Mouse (Mus musculus) cerebellum, adult 9-11 months (tissue): ENCODE measurements around the gene Hdac4.

Experiments used
- DNase-seq: peaks from one replicate; pipeline ENCODE4 v3.0.0; 2022

The Hdac4 gene

DNA sequence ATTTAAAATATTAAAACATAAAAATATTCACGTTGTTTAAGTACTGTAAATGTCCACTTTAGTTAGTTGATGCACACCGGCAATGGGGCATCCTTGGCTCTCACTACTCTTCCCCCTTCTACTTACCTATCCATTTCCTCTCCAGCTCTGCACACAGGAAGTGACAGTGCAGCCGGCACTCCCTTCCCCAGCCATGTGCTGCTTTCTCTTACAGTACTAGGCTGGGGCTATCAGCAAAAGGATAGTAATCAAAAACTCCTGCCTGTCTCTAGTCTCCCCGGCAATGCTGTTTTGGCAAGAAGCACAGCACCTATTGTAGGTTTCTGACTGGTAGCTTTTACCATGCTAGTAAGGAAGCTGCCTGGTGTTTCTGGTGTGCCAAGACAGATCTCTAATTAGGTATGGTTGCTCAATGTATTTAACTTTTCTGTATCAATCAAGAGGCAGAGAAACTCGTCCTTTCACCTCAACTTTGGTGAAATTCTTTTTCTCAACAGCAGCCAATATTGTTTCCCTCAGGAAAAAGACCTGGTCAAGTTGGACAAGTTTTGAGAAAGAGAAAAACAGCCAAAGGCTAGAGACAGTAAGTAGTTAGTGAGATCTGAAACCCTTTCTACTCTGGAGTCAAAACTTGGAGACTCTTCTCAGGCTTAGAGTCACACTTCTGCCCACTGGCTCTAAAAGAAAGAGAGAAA lies 136.6 kb downstream of the Hdac4 start:
- no peak for DNase-seq

DNA sequence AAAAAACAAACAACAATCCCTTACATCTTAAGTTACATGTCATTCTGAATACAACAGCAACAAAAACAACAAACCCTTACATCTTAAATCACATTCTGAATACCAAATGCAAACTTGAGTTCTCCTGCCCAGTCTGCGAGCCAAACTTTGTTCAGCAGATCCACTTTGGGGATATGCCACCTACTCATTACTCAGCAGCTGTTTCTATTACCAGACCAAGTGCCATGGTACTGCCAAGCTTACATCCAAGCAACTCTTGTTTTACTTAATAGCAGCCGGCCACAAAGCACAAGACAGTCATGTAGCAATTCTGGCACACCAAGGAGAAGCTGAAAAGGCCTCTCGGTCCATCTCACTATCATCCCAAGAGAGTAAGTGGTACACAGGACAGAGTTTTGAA lies 138.4 kb downstream of the Hdac4 start:
- no peak for DNase-seq

DNA sequence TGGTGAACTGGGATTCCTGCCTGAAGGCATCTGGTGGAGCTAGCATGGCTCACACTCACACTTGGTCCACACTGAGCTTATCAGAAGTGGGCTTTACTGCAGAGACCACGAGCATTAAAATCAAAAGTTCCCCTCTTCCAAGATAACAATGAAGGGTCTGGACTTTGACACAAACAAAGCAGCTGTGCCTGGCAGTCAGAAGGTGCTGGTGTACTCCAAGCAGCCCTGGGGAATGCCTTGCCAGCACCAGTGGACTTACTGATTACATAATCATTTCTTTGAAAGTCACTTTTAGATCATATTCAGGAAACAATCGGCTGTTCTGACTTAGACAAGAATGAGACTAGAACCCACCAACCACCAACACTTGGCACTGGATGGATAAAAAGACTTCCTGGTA lies 140.3 kb downstream of the Hdac4 start:
- DNase-seq, result no peak

DNA sequence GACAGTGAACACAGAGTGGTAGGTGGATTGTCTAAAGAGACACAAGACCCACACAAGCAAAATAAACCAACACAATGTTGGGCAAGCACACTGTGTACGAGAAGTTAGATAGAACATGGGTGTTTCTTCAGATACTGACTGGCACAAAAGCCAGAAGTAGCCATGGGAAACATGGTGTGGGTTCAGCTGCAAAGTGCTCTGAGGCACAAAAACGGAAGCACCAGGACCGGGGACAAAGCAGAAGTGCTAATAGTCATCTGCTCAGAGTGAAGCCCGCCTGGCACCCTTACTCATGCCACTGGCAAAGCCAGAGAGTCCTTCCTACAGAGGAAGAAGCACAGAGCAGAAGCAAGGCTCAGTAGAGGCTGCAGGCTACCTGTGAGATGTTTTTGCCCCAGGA lies 143.3 kb downstream of the Hdac4 start:
- DNase-seq, result no peak

DNA sequence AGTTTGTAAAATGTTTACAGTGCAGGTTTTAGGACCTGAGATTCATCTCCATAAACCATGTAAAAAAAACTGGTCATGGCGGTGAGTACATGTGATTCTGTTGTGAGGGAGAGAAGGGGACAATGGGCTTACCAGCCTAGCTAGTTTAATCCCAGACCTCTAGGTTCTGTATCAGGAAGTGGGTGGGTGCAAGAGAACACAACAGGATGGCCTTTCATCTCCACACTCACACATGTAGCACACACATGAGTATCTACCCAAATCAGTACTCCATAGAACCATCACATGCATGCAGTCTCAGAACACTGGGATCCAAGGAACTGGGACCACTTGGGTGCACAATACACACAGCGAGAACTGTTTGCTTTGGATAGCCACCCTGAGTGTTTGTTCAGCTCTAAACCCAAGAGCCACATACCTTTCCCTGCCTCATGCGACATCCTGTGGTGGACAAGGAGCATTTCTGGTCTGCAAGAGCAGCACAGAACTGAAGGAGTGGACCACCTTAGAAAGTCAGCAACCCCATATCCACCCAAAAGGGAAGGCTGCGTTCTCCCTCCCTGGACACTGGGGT lies 143.9 kb downstream of the Hdac4 start:
- DNase-seq, result no peak

DNA sequence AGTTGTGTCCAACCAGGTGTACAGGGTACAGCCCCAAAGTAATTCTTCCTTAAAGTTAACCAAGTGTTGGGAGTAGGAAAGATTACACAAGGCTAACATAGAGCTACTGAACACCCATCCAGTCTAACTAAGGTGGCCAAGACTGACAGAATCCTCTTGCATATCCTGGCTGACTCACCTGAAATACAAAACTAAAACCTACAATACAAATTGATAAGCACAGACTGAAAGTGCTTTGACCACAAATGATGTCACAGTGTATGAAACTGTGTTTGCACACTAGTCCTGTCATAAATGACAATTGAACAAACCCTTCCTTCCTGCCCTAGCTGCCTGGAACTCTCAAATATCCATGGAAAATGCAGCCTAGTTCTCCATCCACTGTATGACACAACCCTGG lies 144.5 kb downstream of the Hdac4 start:
- no peak for DNase-seq

DNA sequence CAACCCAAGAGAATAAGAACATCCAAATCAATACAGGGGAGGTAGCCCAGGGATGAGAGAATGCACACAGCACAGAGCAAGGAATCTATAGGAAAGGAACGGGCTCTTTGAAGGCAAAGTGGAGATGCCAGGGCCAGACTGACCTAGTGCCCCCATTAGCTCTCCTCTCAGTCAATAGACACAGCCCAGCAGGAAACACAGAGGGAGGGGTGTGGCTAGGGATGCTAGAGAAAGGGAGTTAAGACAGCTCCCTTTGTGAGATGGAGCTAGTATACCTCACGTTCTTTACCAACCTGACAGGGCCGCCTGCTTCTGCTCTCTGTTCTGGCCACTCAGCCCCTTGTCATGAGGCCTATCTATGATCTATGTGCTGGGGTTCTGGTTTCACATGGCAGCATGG lies 144.9 kb downstream of the Hdac4 start:
- DNase-seq, result no peak

DNA sequence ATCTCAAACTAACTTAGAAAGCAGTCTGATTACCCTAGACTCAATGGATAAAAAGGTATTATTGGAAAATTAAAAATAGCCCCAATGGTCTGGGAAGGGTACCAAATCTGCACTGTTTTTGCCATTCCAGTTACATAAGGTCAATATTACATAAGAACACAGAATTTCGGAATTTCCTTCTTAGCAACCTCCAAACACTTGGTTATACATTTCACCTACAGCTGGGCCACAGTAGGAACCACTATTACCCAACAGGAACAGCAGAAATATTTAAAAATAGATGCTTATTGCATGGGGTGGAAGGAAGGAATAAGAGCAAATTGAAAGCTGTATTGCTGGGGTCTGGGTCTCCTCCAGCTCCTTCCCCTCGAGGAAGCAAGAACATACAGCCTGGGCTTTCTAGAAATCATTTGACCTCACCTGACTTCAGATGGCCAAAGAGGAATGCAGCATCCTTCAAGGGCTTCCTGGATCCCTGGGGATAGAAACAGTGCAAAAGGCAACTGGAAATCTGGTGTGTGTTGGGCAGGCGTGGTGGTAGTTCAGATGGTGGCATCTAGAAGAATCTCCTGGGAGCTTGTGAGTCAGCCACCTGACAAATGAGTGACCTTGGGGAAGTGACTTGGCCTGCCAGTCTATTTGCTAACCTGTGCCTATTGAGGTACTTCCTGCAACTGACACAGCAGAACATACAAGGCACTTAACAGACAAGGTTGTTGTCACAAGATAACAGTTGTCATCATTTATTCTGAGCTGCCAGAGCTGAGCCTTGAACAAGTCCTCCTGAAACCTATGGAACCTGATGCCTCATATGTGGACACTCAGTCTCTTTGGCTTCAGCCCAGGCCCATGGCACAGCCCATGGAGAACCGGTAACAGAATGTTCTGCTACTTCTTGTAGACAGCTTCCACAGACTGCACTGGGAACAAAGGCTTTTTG lies 146.8 kb downstream of the Hdac4 start:
- no peak for DNase-seq

DNA sequence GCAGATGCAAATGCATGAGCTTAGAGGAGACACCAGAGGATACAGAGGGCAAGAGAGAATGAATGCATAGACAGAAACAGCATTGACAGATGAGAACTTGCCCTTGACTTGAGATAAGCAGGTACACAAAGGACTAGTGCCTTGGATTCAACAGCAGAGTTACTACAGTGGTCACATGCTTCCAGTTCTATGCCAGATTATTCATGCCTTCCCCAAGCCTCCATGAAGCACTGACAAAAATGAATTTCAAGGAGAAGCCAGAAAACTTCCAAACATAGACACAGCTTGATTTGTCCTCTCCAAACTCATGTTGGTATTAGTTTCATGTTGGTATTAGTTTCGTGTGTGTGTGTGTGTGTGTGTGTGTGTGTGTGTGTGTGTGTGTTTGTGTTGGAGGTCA lies 149.8 kb downstream of the Hdac4 start:
- no peak for DNase-seq

DNA sequence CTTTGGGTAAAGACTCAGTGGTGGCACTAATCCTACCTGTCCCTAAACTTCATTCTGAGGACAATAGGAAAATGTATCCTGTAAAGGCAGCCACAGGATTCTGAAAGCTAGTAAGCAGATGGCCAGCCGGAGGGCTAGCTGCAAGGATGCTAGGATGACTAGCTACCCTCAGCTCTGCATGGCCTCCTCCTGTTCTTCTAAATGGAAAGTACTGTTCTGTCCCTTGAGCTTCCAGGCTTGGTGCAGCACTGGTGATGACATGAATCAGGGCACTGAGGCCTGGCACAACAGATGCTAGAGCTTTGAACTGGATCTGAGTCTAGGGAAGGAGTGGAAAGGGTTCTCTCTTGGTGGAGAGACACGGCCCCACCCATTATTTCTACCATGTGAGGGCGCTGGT lies 150.6 kb downstream of the Hdac4 start:
- DNase-seq, result peak; percentile 44

DNA sequence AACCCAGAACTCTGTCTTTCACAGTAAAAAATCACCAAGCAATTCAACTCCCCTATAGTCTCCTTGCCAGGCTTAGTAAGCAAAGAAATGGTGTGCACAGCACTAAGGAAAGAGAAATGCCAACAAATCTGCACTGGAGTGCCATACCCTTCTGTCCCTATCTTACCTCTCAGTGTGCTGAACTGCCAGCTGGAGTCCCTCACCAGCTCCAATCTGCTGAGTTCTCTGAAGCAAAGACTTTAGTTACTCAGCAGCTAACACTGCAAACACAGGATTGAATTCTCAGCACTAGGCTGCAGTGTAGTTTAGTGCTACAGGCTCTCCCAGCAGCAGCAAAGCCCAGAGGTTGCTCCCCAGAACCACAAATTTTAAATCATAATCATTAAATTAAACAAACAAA lies 151.5 kb downstream of the Hdac4 start:
- no peak for DNase-seq

DNA sequence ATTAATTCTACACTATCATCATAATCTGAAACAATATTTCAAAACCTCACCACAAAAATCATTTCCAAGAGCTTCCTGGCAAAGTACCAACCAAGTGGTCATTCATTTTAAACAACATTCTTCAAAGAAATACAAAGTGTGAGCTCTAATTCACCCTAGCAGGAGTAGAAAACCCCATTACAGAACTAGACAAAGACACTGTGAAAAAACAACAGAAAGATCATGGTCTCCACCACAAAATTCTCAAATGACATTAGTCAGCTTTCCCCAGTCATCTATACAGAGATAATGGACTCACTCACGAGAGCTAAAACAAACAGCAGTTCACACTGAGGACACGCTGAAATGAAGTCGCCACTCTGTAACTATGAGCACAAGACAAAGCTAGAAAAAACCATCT lies 153.4 kb downstream of the Hdac4 start:
- DNase-seq, result no peak

DNA sequence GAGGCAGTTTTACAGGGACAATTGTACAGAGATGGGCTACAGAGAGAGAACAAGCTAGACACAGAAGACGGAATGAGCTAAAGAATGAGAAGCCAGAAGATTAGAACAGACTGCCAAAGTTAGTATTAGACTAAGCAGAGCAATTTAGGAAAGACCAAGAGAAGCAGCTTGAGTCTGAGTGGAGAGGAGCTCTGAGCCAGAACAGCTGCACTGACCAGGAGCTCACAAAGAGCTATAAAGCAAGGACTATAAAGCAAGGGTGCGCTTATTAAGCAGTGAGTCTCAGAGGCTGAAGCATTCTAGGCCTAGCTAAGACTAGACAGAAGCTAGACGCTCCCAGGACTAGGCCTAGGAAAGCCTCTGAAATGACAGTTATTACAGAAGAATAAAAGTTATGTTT lies 154.2 kb downstream of the Hdac4 start:
- no peak for DNase-seq

DNA sequence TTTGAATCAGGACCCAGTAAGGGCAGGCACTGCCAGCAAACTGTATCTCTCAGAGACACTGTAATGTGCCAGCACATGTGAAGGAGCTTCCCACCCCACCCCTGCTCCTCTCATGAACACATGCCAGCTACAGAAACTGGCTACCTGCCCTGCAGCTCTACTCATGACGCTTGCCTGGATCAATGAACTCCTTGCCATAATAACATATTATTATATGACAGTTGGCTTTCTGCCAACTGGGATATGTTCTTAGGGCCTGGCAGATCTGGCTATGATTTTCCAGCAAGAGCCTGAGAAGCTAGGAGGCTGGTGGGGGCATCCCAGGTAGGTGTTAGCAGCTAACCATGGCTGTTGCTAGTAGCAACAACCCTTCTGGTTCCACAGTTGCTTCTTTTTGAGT lies 156.8 kb downstream of the Hdac4 start:
- DNase-seq, result no peak

DNA sequence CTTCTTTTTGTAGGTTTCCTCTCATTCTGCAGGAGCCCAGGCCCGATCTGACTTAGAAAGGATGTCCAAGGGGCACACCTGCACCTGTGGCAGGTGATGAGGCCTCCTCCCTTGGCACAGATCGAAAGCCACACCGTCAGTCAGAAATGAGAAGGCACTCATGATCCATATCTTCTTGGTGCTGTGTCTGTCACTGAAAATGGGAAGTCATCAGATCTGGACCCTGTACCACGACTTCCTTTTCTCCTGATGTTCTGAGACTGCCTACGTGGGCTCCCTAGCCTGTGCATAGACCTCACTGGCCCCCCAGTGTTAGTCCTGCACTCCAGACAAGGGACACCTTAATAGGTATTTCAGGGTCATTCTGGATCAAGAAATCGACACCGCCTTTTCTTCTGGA lies 158.5 kb downstream of the Hdac4 start:
- no peak for DNase-seq

DNA sequence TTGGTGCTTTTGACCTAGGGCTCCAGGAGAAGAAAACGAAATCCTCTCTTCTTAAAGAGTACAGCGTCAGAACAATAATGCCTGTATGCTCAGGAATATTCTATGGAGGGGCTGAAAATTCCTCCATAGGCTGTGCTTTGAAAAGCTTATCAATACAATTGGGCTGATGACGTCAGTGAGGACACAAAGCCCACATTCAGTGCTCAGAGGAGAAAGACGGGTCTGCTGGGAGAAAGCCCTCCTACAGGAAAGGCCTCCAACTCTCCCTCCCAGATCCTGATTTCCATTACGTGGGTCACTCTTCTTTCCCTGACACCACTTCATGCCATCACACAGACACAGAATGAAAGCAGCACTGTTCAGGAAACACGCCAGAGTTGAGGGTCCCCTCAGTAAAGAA lies 159.7 kb downstream of the Hdac4 start:
- no peak for DNase-seq

DNA sequence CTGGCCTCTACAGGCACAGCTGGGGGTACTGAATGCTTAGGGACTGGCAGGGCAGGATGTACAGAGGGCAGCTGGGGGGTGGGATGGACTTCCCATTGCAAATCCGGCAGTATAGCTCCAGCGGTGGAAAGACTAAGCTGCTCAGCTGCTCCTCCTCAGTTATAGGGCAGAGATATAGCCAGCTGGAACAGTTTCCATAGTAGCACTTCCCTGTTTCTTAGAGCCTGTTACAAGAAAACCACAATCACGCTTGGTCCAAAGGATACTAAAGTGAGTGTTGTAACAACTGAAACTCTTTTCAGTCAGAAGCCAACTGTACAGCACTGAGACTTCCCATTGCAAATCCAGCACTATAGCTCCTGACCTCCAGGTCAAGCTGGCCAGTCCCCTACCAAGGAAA lies 161.3 kb downstream of the Hdac4 start:
- DNase-seq, result no peak

DNA sequence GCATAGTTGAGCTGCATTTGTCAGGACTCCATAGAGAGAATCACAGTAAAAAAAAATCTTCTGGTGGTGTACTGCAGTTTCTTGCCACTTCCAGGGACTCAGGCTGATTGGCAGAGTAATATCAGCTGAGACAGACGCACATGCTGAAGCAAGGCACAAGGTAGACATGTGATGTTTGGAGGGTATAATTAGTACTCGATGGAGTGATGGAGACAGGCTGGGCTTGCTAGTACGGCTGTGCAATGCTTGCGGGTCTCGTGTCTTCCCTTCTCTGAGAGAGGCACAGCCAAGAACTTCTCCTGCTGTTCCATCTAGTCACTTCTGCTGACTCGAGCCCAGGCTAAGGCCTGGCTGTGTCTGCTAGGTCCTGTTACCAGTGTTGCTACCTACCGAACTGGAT lies 162.0 kb downstream of the Hdac4 start:
- DNase-seq, result no peak

DNA sequence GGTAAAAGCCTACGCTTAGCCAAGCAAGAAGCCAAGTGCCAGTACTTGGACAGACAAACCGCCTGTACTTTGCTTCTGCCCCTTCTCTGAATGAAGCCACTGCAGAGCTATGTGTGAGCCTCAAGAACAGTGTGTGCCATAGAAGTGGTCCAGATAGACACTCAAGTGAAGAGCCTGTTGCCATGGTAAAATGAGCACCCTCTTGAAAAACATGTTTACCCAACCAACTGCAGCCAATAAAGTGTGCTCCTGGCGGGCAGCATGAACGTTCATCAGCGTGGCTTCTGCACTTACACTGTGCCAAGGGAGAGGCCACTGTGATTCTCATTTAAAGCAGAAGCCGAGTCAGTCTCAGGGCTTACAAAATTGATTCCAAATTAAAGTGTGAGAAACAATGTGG lies 165.0 kb downstream of the Hdac4 start:
- no peak for DNase-seq

DNA sequence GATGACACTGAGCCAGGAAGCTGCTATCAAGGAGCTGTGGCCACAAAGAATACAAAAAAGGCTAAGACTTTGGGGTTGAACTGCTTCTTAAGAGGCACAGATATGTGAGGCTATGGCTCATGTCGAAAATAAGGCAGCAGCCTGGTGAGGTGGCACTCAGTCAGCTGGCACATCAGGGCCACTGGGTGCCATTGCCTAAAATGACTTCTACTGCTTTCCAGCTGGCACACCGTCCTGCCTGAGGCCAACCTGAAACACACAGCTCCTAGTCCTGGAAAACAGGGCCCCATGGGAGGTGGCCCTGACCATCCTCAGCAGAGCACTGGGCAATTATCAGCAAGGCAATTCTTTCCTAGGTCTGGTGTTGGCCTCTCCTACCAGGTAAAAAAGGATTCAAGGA lies 167.3 kb downstream of the Hdac4 start:
- no peak for DNase-seq

DNA sequence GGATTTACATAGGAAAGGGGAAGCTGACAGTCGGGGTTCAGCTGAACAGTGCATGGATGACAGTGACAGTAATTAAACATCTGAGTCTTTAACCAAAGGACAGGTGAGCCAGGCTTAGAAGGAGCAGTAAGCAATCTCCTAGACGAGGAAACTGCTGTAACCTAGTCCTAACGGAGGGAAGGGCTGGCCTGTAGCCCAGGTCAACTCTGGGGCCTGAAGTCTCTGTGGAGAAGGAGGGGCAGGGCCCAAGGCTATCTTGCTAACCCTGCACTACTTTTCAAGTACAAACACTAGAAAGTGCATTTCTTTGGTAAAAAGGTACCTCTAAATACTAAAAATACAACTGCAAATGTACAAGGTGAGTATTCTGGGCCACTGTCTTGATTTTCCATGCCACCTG lies 169.1 kb downstream of the Hdac4 start:
- no peak for DNase-seq

DNA sequence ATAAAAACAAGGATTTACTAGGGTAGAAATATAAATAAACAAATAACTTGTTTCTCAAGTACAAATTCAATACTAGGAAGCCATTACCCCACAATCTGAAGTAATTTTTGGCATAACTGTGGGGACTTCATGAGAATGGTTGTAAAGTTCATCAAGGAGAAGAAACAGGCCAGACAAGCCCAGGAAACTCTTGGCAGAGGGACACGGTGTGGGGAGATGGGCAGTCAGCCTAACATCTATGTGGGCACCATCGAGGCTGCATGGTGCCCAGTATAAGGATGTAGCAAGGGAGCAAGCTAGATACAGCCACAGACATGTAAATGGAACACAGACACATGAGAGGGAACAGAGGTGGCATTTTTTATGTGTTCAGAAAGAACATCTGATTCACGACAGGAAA lies 171.6 kb downstream of the Hdac4 start:
- no peak for DNase-seq

DNA sequence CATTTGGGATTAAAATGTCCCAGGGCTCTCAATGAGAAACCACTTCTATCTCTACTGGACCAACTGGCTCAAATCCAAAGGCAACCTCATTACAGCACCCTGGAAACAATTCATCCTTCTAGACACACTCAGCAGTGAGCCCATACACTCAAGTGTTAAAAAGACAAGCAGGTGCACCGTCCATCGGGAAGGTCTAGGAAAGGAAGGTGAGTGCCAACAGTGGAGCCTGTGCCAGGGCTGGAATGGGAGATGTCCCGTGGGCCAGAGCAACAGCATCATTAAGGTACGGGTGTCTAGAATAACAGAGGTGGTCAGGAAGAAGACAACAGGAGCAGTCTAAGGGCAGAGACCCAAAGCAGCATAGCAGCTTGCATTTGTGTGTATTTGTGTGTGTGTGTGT lies 173.5 kb downstream of the Hdac4 start:
- DNase-seq, result peak; percentile 42
